12 mouse cellular contexts compared by ENCODE assay signal in genomic region chr3:86075593-86075992, GRCm38 (mm10).
DNase-seq lines count a peak whose midpoint lies in the region; TF ChIP-seq lines count a peak whose summit lies in the region.
"Had no signal": no experiment of that assay in that cellular context is flagged by ENCODE, and none has a peak within 500 bp of the region (broad histone marks: within the 10 kb centered on the region; RNA-seq: fewer than 3 reads in every experiment).

No protein-coding gene starts in this region.

- H3K36me3 ChIP-seq in kidney, adult 2 months (ENCODE audit: control insufficient read depth, insufficient read depth, low read length): no peaks in the 10 kb centered on the region
- H3K36me3 ChIP-seq: embryonic facial prominence, embryonic 13.5 days; limb, embryonic 13.5 days; neural tube, embryonic 13.5 days had no signal

- TF ChIP-seq POLR2A in kidney, adult 2 months (IDR thresholded peaks at IDR 0.05; ENCODE audit: low read depth, low read length): no peak

- 94% methylated on average over 5 of the region's 5 CpGs for WGBS in kidney, adult 2 months

- TF ChIP-seq CTCF in kidney, adult 2 months (conservative IDR thresholded peaks at IDR 0.05; ENCODE audit: insufficient read depth, insufficient read length, low read depth, low read length): peak; percentile 61

- no peak overlapping the region for H3K27ac ChIP-seq in kidney, adult 2 months (ENCODE audit: insufficient read depth, low read depth, low read length)
- H3K27ac ChIP-seq: embryonic facial prominence, embryonic 13.5 days; limb, embryonic 13.5 days; neural tube, embryonic 13.5 days had no signal

- no peak overlapping the region for H3K4me3 ChIP-seq in kidney, adult 2 months (ENCODE audit: insufficient read depth, low read depth, low read length)
- H3K4me3 ChIP-seq: embryonic facial prominence, embryonic 13.5 days; limb, embryonic 13.5 days; neural tube, embryonic 13.5 days had no signal

- H3K4me1 ChIP-seq in kidney, adult 2 months (ENCODE audit: control insufficient read depth, insufficient read depth, low read length): no peaks in the 10 kb centered on the region
- H3K4me1 ChIP-seq: limb, embryonic 13.5 days; neural tube, embryonic 13.5 days had no signal

- H3K27me3 ChIP-seq in kidney, adult 2 months (replicated peaks; ENCODE audit: control insufficient read depth, insufficient read depth, low read length): no peaks in the 10 kb centered on the region
- H3K27me3 ChIP-seq: embryonic facial prominence, embryonic 13.5 days; limb, embryonic 13.5 days; neural tube, embryonic 13.5 days had no signal

- peak; percentile 21 for DNase-seq in kidney, adult 2 months
- no peak for DNase-seq in kidney, postnatal 10 days
- DNase-seq in lung, postnatal 10 days: peak; percentile 7
- no peak for DNase-seq in lung, postnatal 14 days
- peak; percentile 51 for DNase-seq in R1 (ENCODE audit: low read depth, low spot score)
- DNase-seq in urinary bladder, adult 18-20 months (ENCODE audit: low spot score in 2 of 2): no peak
- DNase-seq in kidney, adult 18-20 months: no peak
- DNase-seq: cerebellum, postnatal 25 days; thymus, adult 18-20 months had no signal

Comparison
In these comparisons a context has a peak if more than half of its experiments do, and no peak if none do; other contexts are left out.
1. DNase-seq: peak in kidney, adult 2 months (single experiment), lung, postnatal 10 days (single experiment) and R1 (single experiment); none in kidney, postnatal 10 days (single experiment), lung, postnatal 14 days (single experiment), urinary bladder, adult 18-20 months (0 of 2) and kidney, adult 18-20 months (single experiment).